Mouse (Mus musculus) megakaryocyte, embryonic 14.5 days (primary cell): Measurements from ENCODE around the gene Rmnd5b.

Source experiments
- FLI1 ChIP-seq: IDR thresholded peaks from 2 replicates; pipeline ENCODE4 v1.6.1; 2012; ENCODE audit warnings: low read length, inconsistent platforms, mixed read lengths
- GATA1 ChIP-seq: IDR thresholded peaks from 3 replicates; pipeline ENCODE4 v1.6.1; 2012; ENCODE audit warnings: mixed read lengths, low read length, inconsistent platforms, borderline replicate concordance

DNA sequence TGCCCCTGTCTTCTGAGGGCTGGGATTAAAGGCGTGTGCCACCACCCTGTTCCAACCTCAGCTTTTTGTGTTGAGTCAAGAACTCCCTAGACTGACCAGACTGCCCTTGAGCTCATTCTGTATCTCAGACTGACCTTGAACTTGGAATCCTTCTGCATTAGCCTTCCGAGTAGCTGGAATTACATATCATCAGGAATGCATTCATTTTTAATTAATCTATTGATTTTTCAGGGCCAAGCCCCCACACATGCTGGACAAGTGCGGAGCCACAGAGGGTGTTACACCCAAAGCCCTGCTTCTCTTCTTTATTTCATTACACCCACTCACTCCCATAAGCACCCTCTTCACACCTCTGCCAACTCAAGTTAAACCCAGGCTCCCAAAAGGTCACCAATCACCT is 2.0 kb downstream of the Rmnd5b start:
- TF ChIP-seq FLI1 (no peak), GATA1 (no peak)
